Mouse (Mus musculus) gastrocnemius, postnatal 10 days (tissue): ENCODE measurements at regions not wholly inside any gene's neighbourhood (a gene's known extent, or its start where the extent isn't known, plus 50 kb on each side); places are given as distances from the start of the nearest gene placed in this dataset.

ENCODE experiments used
- DNase-seq: peaks from one replicate; pipeline ENCODE4 v3.0.0; 2021; ENCODE audit warnings: mixed read lengths

DNA sequence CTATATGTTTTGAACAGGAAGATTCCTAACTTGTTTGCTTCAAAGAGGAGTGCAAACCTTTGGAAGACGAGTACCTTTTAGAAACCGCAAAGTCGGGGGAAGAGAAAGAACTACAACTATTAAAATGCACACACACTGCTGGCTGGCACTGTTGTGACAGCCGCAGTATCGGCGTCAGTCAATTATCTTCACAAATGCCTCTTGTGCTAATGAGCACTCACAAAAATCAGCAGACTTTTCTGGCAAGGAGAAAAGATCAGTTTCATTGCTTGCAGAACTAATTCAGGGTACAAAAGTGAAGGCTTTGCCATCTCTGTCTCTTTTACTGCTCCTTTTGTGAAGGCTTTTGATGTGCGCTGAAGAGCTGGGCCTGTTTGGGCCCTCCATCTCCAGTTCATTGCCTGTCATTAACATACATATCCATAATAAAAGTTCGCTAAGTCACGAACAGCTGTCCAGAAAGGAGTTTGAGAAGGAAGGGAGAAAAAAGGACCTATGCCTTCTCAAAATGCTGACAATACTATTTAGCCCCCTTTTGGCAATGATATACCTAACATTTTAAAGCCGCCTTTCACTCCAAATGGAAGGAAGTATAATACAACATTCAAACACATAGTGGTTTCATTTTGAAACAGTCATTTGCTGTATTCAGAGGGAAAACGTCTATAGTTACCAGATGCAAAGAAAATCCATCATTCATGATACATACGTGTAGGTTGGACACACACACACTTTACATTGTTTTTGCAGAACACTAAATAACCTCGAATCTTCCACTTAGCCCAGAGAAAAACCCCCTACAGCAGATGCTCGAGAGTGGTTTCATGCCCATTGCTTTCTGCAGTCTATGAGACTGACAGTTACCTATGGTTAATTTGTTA is 186.6 kb upstream of the Sp8 start:
- DNase-seq = no peak

DNA sequence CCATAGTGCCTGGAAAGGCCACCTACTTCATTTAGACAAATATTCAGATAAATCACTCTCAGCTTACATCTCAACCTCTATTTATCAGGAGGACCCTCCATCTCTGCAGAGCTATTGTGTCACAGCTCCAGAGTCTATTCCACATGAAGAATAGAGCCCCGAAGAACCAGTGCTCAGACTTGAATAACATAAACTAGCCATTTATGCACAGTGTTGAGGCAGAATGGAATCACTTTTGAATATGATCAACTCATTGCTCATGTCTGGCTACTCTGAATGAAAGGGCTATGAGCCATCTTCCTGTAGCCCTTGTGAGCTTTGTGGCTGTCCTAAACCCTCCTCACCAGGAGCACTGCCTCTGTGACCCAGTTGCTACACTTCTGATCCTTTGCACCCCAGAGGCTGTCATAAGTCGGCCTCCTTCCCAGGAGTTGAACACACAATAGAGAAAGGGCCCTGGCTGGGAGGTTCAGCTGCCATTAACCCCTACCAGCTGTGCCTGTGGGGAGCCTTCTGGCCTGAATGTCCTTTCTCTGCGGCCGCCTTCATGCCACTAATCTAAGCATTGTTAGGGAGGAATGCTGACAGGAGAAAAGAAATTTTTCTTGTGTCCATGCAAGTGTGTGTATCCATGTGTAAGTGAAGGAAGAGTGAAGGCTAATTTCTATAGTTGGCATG is 195.5 kb upstream of the Sp8 start:
- no peak for DNase-seq

- no peak for DNase-seq
Observed at GRCm38 (mm10) chr12:118649323-118649973, 196.7 kb upstream of the Sp8 start.

GRCm38 (mm10) chr12:118648673-118649072 is 197.5 kb upstream of the Sp8 start:
- DNase-seq = no peak

- no peak for DNase-seq
Observed at GRCm38 (mm10) chr12:118647270-118648042, 198.7 kb upstream of the Sp8 start.

GRCm38 (mm10) chr12:118640925-118641324 is 205.2 kb upstream of the Sp8 start:
- no peak for DNase-seq

DNA sequence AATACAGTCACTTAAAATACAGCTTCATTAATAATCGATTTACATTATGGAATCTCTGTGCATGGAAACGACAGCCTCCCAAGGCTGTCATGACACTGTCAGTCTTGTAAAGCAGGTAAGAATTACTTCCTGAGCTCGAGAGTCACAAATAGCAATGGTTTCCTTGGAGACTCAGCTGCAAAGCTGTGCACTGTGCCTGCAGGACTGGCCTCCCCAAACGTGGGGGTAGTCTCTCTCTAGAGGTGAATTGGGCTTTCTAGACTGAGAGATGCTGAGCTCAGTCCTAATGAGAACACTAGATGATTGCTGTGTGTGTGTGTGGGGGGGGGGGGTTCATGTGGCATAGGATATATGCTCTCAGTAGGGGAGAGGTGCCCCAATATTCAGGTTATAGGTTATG is 208.9 kb upstream of the Sp8 start:
- no peak for DNase-seq

- DNase-seq = no peak
Observed at GRCm38 (mm10) chr12:118635456-118635855, 210.7 kb upstream of the Sp8 start.

GRCm38 (mm10) chr12:118630373-118630772 is 215.8 kb upstream of the Sp8 start:
- no peak for DNase-seq

DNA sequence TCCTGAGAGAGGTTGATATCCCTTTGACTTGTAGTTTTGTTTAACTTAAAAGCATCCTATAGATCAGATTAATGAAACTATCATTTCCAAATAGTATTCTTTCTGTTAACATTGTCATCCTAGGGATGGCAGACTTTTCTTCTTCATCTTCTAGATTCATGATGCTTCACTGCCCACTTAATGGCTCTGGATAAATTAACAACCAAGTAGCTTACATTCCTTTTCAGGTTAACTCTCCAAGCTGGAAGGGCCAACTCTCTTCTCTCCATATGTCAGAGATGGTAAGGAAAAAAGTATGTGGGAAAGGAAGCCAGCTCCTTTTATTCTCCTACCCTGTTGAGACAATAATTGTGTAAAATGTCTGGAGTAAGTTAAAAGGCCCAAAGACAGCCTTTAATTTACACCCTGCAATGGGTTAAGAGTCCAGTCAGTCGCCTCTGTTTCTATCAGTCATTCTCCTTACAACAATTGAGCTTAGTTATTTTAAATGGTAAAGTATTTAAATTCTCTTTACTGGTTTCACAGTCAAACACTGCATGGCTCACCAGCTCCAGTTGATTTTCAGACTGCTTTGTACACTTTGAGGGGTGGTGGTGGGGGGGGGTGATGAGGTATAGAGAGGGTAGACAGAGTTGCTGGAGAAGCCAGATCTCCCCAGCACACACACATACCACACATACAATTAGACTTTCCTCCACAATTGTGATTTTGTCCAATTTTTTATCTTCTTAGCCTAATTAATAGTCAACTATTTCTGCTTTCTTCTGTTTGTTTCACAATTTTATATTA is 224.2 kb upstream of the Sp8 start:
- DNase-seq = no peak

DNA sequence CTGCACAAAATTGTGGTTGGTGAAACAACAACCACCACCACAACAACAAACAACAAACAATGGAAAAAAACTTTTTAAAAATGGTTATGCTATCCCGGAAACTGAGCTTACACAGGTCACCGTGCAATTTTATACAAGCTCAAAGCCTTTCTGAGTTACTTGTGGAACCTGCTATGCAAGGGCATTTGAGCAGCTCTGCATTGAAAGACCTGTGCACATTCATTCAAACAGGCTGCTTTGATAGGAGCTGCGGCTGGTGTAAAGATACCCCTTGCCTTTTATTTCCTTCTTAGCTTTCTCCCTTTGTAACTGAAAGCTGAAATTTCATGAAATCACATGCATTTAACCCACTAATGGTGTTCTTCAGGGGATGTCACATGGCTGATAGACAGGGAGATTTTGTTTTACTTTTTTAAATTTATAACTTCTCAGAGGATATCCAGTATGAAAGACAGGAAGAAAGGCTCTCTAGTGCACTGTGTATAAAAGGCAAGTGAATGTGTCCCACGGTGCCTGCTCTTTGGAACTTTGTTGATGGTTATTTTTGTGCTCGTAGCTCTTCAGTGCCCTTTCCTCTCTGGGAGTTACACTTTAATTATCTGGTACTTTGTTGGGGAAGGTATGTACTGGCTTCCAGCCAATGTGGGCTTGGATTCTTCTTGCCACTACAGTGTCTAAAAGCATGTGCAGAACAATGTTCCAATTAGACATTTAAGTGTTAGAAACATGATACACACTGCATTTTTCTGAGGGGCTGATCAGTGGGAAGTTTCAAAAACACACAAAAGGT is 225.1 kb upstream of the Sp8 start:
- no peak for DNase-seq

GRCm38 (mm10) chr12:118597015-118597414 is 249.1 kb upstream of the Sp8 start:
- no peak for DNase-seq

DNA sequence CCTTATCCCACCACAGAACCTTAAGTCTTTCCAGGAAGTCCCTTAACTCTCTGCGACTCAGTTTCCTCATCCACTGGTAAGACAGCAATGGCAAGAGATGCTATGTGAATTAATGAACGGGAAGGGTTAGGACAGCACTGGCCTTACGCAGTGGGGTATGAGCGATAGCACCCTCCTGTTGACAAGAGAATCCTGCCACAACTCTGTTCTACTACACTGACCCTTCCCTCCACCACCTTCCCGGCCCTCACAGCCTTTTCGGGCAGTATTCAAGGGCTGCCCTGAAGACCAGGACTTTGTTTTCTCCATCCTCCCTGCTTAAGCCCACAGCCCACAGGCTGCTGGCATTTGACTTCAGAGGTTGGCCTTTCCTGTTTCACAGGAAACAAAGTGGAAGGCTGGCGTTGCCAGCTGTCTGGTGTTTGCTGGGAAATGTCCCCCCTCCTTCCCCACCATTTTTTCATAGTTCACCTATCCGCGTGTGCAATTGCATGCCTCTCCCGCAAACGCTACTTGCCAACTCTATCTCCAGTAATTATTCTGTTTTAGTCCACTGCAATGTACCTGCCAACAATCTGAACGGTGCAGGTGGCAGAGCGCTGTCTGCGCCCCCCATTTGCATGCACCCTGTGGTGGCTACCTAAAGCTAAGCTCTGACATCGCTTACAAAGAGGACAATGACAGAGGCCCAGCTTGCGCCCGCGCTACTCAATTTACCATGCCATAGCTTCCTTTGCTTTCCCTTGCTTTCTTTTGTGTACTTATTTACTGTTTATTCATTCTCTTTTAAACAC is 251.2 kb upstream of the Sp8 start:
- DNase-seq = no peak

DNA sequence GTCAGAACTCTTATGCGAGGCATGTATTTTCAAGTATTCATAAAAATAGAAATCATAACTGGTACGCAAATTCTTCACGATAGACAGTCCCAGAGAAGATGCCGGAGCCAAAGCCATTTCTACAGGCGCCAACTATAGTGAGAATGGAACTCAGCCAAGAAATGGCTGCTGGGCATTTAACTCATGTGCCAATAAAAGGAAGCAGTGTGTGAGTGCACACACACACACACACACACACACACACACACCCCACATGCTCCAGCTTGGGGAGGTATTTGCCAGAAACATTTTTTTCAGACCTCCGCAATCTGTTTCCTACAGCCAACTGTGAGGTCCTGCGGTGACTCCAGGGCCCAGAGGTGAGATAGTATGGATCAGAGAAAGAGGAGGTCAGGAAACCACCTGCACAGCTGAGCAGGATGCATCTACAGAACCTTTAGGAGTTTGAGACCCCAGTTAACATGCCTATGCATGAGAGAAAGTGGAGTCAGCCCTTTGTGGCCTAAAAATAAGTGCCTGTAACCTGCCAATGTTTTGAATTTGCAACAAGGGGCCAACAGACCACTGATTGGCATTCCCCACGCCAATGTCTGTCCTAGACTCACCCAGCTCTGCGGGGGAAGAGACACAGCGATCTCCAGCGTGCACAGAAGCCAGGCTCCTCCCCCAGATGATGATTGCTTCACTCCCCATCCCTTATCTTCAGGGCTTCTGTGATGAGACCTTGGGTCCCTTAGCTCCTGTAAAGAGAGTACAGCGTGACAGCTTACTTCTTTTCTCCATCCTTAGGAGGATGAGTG is 262.1 kb upstream of the Sp8 start:
- DNase-seq = no peak

DNA sequence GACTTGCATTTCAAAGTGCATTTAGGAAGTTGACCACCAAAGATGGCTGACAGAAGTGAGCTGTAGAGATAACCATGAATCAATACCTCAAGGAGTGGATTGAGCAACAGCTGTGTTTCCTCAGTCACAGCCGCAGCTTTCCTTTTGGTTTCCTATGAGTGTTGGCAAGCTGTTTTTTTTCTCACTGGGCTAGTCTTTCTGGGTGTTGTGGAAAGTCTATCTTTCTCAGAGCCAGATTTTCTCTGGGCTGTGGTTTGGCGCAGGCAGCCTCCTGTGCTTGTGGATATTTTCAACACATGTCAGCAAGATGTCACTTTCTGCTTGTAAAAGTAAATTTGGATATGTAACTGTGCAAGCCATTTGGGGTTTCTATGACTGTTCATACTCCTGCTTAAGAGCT is 268.6 kb upstream of the Sp4 start:
- no peak for DNase-seq

- no peak for DNase-seq
Observed at GRCm38 (mm10) chr12:118566681-118567080, 265.4 kb upstream of the Sp4 start.

DNA sequence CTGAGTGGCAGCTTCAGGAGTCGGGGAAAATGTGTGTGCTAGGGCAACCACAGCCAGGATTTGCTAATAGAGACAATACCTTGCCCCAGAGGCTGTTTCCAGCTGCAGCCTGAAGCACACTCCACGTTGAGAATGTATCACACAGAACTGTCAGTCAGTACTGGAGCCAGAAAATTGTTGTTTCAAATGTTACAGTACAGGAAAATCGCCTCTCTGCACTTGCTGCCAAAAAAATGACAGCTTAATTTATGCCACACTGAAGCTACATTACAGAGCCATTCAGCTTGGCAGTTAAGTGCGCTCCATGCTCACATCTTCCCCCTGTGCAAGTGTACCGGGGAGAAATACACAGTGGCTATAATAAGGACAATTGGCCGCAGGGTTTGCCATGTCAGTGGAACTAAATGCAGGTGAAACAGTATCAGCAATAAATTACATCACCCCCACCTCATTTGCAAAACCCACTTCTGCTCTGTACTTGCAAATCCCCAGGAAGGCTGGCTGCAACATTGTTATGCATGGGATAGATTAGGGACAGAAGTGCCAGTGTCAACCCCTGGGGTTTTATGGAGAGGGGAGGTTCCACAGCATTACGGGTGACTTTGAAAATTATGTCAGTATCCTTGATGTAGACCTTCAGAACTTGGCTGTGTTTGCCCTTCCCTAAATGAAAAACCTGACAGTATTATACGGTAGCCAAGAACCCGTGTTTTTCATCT is 263.3 kb upstream of the Sp4 start:
- no peak for DNase-seq

DNA sequence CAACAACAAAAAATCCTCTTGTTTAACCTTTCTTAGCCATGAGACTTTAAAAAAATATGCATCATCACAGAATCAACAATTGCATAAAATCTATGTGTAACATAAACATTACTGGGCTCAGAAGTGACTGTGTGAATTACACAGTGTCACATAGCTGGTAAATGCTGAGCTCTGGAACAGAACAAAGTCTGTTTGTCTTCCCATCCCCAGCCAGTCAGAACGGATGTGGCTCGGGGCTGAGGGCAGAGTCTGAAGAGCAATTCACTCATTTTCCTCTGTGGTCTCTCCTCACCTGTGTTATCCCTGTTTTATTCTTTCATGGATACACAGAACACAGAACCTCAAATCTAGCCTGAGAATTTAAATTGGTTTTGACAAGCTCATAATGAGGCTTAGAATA is 261.0 kb upstream of the Sp4 start:
- DNase-seq = no peak
